Mouse (Mus musculus) skeletal muscle tissue, adult 2 months (tissue): ENCODE measurements around the gene BC051142.

Experiments used
- DNase-seq: peaks from one replicate; pipeline ENCODE4 v3.0.0-alpha.2; 2012; ENCODE audit warnings: low read depth, low spot score

The BC051142 gene

DNA sequence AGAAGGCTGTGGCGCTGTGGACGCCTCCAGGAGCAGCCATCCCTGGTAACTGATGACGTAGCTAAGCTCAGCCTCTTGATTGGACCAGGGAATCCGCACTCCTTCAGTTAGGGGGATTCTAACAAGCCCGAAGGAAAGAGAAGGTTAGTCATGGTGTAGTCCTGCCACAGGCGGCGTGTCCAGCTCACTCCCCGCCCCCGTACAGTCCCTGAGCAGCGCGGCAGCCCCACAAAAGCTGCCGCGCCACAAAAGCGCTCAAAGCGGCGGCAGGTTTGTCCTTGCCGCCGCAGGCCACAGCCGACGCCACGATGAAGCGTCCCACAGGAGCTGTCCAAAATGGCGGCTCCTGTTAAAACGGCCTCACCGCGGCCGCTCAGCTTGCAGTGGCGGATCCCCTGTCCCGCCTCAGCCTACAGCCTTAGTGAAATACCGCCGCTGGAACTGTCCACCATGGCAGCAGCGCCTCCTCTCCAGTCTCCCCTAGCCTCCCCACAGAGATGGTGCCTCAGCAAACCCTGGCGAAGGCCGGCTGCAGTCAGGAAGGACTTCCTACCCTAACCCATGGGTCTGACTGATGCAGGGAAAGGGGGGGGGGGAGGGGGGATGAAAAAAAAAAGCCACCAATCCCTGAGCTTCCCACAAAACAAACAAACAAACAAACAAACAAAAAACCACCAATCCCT lies at the start of gene BC051142:
Gene BC051142 (plus strand): TSS at position 110 of the 683 bp plus-strand sequence.
- DNase-seq = peak; percentile 73

DNA sequence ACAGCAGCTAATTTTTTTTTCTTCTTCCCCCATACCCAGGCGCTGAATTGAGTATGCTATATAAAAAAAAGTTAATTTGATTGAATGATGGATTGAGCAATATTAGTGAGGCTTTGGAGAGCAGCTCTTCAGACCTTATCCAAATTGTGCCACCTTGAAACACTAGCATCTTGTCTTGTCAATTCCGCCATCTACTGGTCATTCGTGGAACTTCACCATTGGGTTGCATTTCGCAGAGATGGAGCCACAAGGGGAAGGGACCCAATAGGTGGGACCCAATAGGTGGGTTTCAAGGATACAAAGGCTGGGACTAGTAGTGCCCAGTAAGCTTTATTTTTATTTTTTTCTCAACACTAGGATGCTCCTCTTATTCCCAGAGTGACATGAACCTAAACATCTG lies 49.2 kb upstream of the BC051142 start:
- peak; percentile 38 for DNase-seq

DNA sequence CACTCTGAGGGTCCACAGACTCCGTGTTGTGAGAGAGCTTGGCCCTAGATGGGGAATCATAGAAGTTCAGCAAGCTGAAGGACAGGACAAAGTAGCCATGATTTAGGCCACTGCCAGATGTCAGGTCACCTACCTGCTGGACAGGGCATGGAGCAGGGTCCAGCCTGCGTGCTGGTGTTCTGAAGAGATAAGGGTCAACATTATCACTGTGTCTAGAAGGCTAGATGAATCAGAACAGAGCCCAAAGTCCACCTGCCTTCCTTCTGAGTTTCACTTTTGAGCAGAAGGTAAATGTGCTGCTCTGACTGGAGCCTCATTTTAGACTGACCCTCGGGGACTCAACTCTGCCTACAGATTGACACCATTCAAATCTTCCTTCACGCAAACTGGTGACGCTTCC lies 44.1 kb upstream of the BC051142 start, which contains the start of gene Btnl2:
Gene Btnl2 (plus strand): TSS at position 284 of the 400 bp plus-strand sequence.
- no peak for DNase-seq

- peak; percentile 32 for DNase-seq
These were observed 43.7 kb upstream of the BC051142 start for GRCm38 (mm10) chr17:34354940-34355339.

GRCm38 (mm10) chr17:34362954-34363546 lies 35.6 kb upstream of the BC051142 start:
- no peak for DNase-seq

GRCm38 (mm10) chr17:34363676-34364310 lies 34.8 kb upstream of the BC051142 start:
- no peak for DNase-seq

DNA sequence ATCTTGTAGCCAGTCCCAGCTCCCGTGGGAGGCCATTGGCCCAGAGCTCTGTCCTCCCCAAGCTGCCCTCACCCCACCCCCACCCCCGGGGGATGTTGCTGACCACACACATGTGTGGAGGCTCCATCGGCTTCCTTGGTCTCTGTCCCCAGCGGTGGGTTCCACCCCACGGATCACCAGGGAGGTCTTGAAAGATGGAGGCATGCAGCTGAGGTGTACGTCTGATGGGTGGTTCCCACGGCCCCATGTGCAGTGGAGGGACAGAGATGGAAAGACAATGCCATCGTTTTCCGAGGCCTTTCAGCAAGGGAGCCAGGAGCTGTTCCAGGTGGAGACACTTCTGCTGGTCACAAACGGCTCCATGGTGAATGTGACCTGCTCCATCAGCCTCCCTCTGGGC lies 33.6 kb upstream of the BC051142 start:
- no peak for DNase-seq

- DNase-seq = no peak
These were observed 28.1 kb upstream of the BC051142 start for GRCm38 (mm10) chr17:34370563-34370962.

GRCm38 (mm10) chr17:34373055-34373709 lies 25.4 kb upstream of the BC051142 start:
- DNase-seq = no peak

DNA sequence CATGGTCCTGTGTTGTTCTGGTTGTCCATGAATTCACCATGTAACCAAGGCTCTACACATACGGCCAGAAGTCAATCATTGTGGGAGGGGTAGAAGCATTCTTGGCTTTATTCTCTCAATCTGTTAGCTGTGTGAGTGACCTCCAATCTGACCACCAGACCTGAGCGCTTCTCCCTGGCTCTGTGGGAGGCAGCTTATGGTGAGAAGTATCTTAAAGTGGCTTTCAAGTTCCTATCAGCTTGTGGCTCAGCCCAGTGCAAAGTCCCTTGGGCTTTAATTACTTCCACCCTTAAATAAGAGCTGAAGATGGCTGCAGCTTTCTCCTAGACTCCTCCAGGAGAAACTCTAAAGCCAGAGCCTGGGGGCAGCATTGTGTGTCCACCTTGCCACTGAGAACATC lies 21.8 kb upstream of the BC051142 start, which contains the start of gene Btnl1:
Gene Btnl1 (plus strand): TSS at position 286 of the 400 bp plus-strand sequence.
- DNase-seq = no peak

GRCm38 (mm10) chr17:34377450-34378209 lies 21.0 kb upstream of the BC051142 start:
- DNase-seq = no peak

DNA sequence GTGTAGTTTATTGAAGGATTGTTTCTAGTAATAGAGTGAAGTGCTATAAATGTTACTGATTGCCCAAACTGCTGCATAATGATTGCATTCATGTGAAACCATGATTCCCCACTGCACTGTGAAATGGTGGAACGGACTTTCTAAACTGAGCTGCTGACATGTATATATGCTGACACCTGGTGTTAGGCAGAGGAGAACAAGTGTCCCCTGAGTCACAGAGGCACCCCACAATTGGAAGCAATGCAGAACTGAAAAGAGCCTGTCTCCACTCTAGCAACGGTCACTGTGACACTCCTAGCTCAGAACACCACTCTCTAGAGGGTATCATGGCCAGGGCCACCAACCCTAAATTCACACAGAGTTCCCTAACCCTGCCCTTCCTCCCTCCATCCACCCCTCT lies 19.9 kb upstream of the BC051142 start:
- no peak for DNase-seq

GRCm38 (mm10) chr17:34379451-34379850 lies 19.2 kb upstream of the BC051142 start:
- DNase-seq = no peak

DNA sequence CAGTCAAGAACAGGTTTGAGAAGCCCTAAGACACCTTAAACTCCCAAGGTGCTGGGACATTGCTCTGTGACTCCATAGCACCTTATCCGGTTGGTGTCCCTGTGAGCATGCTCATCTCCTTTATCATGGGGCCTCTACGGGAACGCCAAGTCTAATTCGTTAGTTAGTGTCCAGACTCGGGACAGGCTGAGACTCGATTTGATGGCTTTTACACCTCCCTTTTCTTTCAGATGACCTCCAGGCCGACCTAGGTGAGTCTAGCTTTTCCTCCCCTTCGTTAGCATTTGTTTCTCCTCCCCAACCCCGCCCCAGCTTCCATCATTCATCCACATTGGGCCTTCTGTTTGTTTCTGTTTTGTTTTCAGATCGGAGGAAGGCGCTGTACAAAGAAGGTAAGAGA lies 16.7 kb upstream of the BC051142 start:
- no peak for DNase-seq

GRCm38 (mm10) chr17:34383212-34383611 lies 15.4 kb upstream of the BC051142 start:
- DNase-seq = no peak

GRCm38 (mm10) chr17:34384699-34385098 lies 13.9 kb upstream of the BC051142 start:
- no peak for DNase-seq

- DNase-seq = no peak
These were observed 12.0 kb upstream of the BC051142 start for GRCm38 (mm10) chr17:34386656-34387055.

DNA sequence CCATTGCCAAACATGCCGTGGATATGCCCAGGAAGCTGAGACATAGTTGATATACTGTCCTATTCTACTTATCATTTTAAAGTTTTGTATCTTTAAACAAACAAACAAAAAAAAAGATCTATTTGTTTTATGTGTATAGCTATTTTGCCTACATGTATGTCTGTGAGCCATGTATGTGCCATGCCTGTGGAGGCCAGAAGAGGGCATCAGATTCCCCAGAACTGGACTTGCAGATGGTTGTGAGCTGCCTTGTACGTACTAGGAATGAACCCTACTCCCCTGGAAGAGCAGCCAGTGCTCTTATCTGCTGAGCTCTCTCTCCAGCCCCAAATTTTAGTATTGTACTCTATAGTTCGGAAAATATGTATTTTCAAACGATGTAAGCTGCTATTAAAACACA lies 10.1 kb upstream of the BC051142 start:
- DNase-seq = no peak

DNA sequence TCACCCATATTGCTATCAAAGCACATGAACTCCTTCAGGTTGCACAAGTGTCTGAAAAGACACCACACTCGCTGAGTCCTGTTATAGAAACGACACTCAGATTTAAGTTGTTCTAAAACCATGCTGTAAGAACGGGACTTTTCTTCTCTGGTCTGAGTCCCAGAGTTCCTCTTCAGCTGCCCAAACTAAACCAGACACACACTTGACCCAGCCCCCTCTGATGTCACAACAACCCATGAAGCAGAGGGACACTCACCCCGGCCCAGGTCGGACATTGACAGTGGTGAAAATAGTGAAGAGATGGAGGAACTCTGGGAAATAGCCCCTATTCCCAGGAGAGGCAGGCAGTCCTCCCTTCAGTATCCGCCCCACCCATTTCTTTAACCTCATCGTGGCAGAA lies 7.1 kb upstream of the BC051142 start:
- DNase-seq = no peak

DNA sequence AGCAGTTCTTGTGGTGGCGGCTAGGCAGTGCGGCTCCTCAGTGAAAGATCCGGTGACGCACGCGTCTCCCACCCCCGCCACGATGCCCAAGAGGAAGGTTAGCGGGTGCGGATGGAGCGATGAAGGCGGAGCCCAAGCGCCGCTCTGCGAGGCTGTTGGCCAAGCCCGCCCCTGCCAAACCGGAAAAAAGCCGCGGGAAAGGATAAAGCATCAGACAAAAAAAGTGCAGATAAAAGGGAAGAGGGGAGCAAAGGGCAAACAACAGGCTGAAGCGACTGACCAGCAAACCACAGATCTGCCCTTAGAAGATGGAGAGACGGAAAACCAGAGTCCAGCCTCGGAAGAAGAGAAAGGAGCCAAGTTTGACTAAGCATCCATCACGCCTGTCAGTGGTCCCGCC lies 6.3 kb upstream of the BC051142 start:
- no peak for DNase-seq

- DNase-seq = no peak
These were observed 1.3 kb upstream of the BC051142 start for GRCm38 (mm10) chr17:34397357-34397756.
